Mouse (Mus musculus): ENCODE results near the gene B230219D22Rik. TPM values are rescaled to one million over a fixed set of nuclear protein-coding genes. Genes with fewer than 3 reads are reported as not detected.
A peak's percentile ranks its signal among the peaks of the same experiment; 100 is the strongest.
"Not testable (repeated sequence)": the region's sequence is repeated elsewhere in the genome, so short reads cannot be mapped to it uniquely, and the experiment has no call there.

Gene B230219D22Rik
- polyA plus RNA-seq, 1 experiment = 93.4 TPM

DNA sequence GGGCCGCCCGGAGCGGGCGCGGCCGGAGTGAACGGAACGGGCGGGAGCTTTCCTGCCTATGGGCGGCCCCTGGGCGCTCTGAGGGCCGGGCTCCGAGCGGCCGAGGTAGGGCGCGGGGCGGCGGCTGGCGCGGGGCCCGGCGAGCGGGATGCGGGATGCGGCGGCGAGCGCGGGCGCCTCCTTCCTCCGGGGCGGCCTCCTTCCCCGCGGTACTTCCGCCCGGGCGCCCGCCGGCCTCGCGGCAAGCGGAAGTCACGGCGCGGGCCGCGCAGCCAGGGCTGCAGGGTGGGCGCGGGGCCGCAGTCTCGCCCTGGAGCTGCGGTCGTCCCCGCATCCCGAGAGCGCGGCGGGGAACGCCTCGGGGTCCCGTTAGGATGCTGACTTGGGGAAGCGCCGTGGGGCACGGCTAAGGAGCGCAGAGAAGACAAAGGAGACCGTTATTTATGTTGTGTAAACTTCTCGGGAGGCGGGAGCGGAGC is 358 bp downstream of the B230219D22Rik start:
- TF ChIP-seq CTCF (IDR thresholded peaks at IDR 0.05; ENCODE audit: borderline replicate concordance, extremely low read depth, insufficient read depth, insufficient read length) (no peak), POLR2A (IDR thresholded peaks at IDR 0.05; ENCODE audit: borderline replicate concordance, extremely low read depth, insufficient read depth, insufficient read length, poor library complexity, severe bottlenecking) (no peak)
- DNase-seq (ENCODE audit: low read depth) = peak; percentile 47

DNA sequence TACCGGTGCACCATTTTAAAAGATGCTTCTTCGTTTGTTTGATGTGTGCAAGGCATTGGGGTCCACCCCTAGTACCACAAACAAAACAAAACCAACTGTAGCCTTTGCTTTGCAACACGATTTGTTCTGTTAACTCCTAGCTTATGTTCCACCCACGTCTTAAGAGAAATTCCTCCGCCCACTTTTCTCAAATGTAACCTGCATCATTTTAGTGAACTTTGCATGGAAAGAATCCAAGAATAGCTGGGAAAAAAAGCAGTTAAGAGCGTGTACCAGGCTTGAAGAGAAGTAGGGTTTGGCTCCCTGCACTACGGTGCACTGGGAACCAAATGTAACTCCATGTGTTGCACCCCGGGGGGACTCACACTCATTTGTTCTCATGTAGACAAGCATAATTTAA is 1.2 kb downstream of the B230219D22Rik start:
- peak; percentile 13 for DNase-seq (ENCODE audit: low read depth)
- no peak for TF ChIP-seq CTCF (IDR thresholded peaks at IDR 0.05; ENCODE audit: borderline replicate concordance, extremely low read depth, insufficient read depth, insufficient read length)
- no peak for TF ChIP-seq POLR2A (IDR thresholded peaks at IDR 0.05; ENCODE audit: borderline replicate concordance, extremely low read depth, insufficient read depth, insufficient read length, poor library complexity, severe bottlenecking)

DNA sequence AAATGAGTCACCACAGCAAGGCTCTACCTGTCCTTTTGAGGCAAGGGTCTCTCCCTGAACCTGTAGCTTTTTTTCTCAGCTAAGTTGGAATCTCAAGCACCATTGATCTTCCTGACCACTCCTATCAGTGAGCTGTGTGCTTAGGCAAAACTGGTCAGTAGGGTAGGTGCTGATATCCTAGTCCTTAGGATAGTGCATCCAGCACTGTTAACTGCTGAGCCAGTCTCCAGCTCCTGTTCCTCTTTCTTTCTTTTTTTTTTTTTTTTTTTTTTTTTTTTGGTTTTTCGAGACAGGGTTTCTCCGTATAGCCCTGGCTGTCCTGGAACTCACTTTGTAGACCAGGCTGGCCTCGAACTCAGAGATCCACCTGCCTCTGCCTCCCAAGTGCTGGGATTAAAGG is 3.1 kb downstream of the B230219D22Rik start:
- DNase-seq (ENCODE audit: low read depth) = not testable (repeated sequence)

DNA sequence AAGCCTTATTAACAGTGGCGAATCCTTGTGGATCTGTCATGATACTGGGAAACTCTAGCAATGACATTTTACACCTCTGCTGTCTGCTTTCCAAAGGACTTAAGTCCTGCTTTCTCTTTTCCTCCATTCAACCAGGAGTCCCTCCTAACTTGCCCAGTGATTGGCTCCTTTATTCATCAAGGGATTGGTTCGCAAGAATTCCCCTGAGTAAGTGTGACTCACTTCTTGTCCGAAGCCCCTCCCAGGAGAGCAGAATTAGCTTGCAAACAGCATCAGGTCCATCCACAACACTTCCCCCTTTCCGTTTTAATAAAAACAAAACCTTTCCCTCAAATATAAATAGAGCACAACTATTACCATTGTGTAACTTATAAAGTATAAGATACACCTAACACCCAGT is 11.4 kb downstream of the B230219D22Rik start:
- DNase-seq (ENCODE audit: low read depth) = no peak
- TF ChIP-seq POLR2A (IDR thresholded peaks at IDR 0.05; ENCODE audit: borderline replicate concordance, extremely low read depth, insufficient read depth, insufficient read length, poor library complexity, severe bottlenecking) = no peak
- no peak for TF ChIP-seq CTCF (IDR thresholded peaks at IDR 0.05; ENCODE audit: borderline replicate concordance, extremely low read depth, insufficient read depth, insufficient read length)

DNA sequence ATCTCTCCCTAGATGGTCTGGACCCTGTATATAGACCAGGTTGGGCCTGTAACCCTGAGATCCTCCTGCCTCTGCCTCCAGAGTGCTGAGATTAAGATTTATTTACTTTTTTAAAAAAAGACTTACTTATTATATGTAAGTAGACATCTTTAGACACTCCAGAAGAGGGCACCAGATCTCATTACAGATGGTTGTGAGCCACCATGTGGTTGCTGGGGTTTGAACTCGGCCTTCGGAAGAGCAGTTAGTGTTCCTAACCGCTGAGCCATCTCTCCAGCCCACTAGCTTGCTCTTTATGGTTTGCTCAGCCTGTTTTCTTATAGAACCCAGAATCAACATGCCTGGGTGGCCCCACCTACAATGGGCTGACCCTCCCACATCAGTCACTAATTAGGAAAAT is 19.9 kb downstream of the B230219D22Rik start:
- TF ChIP-seq CTCF (IDR thresholded peaks at IDR 0.05; ENCODE audit: borderline replicate concordance, extremely low read depth, insufficient read depth, insufficient read length) = no peak
- no peak for DNase-seq (ENCODE audit: low read depth)

DNA sequence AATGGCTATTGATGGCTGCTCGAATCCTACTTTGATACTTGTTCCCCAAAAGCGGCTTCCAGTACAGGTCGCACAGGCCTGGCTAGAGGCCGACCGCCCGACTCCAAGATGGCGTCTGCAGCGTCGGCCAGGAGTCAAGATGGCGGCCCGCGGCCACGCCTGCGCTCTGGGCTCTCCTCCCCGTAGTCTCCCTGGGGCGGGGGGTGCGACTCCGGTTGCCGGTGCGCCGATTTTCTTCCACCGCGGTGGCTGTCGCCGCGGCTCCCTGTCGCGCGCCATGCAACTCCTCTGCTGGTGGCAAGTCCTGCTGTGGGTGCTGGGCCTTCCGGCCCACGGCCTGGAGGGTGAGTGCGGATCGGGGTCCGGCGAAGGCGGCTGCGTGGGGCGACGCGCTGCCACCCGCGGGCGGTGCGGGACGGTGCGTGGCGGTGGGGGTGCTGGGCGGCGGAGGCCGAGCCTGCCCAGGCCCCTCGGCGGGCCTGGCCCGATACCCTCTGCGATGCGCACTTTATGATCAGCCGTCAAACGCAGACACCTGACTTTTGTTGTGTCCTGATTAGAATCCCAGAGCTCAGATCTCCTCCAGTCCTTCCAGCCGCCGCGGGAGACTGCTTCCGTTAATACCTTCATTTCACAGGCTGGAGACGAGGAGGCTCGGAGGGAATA is 21.7 kb downstream of the B230219D22Rik start, which contains the start of gene Txndc15:
TSS of gene Txndc15 (plus strand) at position 150 of the 666 bp plus-strand sequence.
- TF ChIP-seq POLR2A (IDR thresholded peaks at IDR 0.05; ENCODE audit: borderline replicate concordance, extremely low read depth, insufficient read depth, insufficient read length, poor library complexity, severe bottlenecking) (peak; percentile 80), CTCF (IDR thresholded peaks at IDR 0.05; ENCODE audit: borderline replicate concordance, extremely low read depth, insufficient read depth, insufficient read length) (no peak)
- DNase-seq (ENCODE audit: low read depth) = peak; percentile 94

DNA sequence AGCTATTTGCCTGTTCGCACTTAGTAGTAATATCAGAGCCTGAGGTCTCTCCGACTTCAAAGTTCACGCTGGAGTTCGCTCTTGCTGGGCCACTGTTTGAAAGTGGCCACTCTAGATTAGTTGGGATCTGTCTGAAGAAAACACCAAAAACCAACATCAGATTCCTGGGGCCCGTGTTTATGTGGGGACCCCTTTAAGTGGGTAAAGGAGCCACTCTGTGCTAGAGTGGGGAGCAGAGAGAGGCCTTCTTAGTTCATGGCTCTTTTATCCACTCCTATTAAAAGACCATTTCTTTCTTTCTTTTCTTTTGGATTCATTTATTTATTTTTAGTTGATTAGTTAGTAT is 22.2 kb downstream of the B230219D22Rik start:
- DNase-seq (ENCODE audit: low read depth) = no peak
- TF ChIP-seq CTCF (IDR thresholded peaks at IDR 0.05; ENCODE audit: borderline replicate concordance, extremely low read depth, insufficient read depth, insufficient read length) (no peak), POLR2A (IDR thresholded peaks at IDR 0.05; ENCODE audit: borderline replicate concordance, extremely low read depth, insufficient read depth, insufficient read length, poor library complexity, severe bottlenecking) (no peak)

DNA sequence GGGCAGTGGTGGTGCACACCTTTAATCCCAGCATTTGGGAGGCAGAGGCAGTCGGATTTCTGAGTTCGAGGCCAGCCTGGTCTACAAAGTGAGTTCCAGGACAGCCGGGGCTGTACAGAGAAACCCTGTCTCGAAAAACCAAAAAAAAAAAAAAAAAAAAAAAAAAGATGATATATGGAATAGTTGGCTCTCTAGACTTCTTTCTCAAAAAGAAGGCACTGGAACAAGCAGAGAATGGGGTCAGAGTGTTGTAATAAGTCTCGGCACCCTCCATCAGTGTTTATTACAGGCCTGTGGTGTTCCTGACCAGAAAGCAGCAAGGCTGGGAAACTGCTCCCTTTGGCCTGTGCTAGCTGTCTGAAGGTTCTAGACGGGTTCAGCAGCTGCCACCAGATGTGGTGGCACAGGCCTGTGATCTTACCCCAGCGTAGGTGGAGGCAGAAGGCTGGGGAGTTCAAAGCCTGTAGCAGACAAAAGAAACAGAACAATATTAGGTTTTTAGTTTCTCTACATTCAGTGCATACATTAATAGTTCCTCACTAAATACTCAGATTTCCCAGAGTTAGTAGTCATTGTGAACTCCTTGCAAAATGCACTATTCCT is 23.1 kb downstream of the B230219D22Rik start:
- TF ChIP-seq POLR2A (IDR thresholded peaks at IDR 0.05; ENCODE audit: borderline replicate concordance, extremely low read depth, insufficient read depth, insufficient read length, poor library complexity, severe bottlenecking) (no peak), CTCF (IDR thresholded peaks at IDR 0.05; ENCODE audit: borderline replicate concordance, extremely low read depth, insufficient read depth, insufficient read length) (no peak)
- no peak for DNase-seq (ENCODE audit: low read depth)

DNA sequence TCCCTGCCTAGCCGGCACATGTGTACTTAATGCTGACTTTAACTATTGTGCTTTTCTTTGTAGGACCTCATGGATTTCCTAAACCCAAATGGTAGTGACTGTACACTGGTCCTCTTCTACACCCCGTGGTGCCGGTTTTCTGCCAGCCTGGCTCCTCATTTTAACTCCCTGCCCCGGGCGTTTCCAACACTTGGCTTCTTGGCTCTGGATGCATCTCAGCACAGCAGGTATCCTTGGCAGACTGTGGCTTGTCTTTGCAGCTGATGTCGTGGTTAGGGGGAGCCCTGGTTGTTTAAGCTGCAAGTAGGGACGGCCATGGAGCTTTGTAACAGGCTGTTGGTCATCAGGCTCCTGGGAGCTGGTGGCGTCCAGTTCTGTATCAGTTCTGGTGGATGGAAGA is 28.6 kb downstream of the B230219D22Rik start:
- TF ChIP-seq POLR2A (IDR thresholded peaks at IDR 0.05; ENCODE audit: borderline replicate concordance, extremely low read depth, insufficient read depth, insufficient read length, poor library complexity, severe bottlenecking) (no peak), CTCF (IDR thresholded peaks at IDR 0.05; ENCODE audit: borderline replicate concordance, extremely low read depth, insufficient read depth, insufficient read length) (no peak)
- no peak for DNase-seq (ENCODE audit: low read depth)

DNA sequence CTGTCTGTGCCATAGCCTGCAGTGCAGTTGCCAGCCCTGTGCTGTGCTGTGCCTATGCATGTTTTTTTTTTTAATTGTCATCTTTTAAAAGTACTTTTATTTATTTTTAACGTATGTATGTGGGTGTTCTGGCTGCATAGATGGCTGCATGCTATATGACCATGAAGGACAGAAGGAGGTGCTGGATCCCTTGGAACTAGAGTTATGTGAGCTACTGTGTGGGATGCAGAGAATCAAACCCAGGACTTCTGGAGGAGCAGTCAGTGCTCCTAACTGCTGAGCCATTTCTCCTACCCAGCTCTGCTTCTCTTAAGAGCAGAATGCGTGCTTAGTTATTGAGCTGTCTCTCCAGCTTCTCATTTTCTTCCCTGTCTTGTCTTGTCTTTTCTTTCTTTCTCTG is 29.1 kb downstream of the B230219D22Rik start:
- no peak for DNase-seq (ENCODE audit: low read depth)

DNA sequence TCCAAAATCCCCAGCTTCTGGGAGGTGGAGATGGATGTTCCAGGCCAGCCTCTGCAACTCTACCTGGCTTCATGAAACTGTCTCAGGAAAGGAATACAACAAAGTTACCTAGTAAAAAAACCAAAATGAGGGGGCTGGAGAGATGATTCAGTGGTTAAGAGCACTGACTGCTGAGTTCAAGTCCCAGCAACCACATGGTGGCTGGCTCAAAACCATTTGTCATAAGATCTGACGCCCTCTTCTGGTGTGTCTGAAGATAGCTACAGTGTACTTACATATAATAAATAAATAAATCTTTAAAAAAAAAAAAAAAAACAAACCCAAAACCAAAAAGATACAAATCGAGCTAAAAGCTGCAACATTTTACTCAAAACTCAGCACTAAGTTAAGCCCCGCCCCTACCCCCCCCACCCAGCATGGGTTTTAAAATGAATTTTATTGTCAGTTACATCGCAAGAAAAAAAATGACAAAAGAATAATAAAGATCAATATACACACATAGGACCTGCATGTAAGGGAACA is 33.7 kb downstream of the B230219D22Rik start:
- no peak for TF ChIP-seq CTCF (IDR thresholded peaks at IDR 0.05; ENCODE audit: borderline replicate concordance, extremely low read depth, insufficient read depth, insufficient read length)
- DNase-seq (ENCODE audit: low read depth) = no peak

More for the DNA sequence above, 29.1 kb downstream of the B230219D22Rik start:
- TF ChIP-seq POLR2A (IDR thresholded peaks at IDR 0.05; ENCODE audit: borderline replicate concordance, extremely low read depth, insufficient read depth, insufficient read length, poor library complexity, severe bottlenecking) (no peak), CTCF (IDR thresholded peaks at IDR 0.05; ENCODE audit: borderline replicate concordance, extremely low read depth, insufficient read depth, insufficient read length) (no peak)

DNA sequence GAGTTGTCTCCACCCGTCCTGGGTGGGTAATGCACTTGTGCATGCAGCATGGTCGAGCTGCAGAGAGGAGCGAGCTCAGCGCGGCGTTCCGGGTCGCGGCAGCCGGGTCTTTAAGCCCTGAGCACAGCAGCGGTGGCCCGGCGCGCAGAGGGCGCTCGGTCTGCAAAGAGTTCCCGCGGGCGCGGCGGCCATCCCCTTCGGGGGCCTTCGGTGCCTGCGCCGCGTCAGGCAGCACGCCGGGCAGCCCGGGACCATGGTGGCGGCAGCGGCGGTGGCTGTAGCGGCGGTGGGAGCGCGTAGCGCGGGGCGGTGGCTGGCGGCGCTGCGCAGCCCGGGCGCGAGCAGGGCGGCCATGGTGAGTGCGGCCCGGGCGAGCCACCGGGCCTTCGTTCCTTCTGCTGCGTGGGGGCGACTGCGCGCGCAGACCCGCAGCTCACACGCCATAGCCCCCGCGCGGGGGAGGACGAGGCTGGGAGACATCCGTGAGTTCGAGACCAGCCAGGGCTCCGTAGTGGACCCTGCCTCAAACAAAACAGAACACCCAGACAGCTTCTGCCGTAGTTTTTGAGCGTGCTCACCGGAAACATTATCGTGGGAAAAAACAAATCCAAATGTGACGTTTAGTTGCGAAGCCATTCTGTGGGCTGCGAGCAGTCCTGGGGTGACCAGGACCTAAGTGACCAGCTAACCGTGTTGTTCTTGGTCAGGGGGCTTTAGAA is 34.4 kb downstream of the B230219D22Rik start, which contains the start of gene Pcbd2:
TSS of gene Pcbd2 (plus strand) at position 249 of the 719 bp plus-strand sequence.
- peak; percentile 92 for DNase-seq (ENCODE audit: low read depth)
- TF ChIP-seq POLR2A (IDR thresholded peaks at IDR 0.05; ENCODE audit: borderline replicate concordance, extremely low read depth, insufficient read depth, insufficient read length, poor library complexity, severe bottlenecking) = peak; percentile 68; the same call in 1 of the 2 replicates
- no peak for TF ChIP-seq CTCF (IDR thresholded peaks at IDR 0.05; ENCODE audit: borderline replicate concordance, extremely low read depth, insufficient read depth, insufficient read length)
